Mouse (Mus musculus) adrenal gland, adult (tissue): ENCODE data around the gene Gm17662.

ENCODE experiments used
- DNase-seq, 2 experiments: peaks; one replicate each; pipeline ENCODE4 v3.0.0; 2022 to 2023; ENCODE audit warnings: low spot score in 1 of 2; ENCODE audit not compliant: inconsistent age in 2 of 2

The Gm17662 gene

GRCm38 (mm10) chr4:104857029-104857428 lies at the start of gene Gm17662:
TSS of gene Gm17662 (plus strand) at chr4:104857329.
- DNase-seq, result no peak

- no peak for DNase-seq
Measured at GRCm38 (mm10) chr4:104810710-104811286, 46.3 kb upstream of the Gm17662 start.

GRCm38 (mm10) chr4:104813617-104814016 lies 43.5 kb upstream of the Gm17662 start:
- no peak for DNase-seq

GRCm38 (mm10) chr4:104816519-104817232 lies 40.5 kb upstream of the Gm17662 start:
- DNase-seq, result no peak

GRCm38 (mm10) chr4:104817509-104817908 lies 39.6 kb upstream of the Gm17662 start:
- DNase-seq, result no peak

GRCm38 (mm10) chr4:104818986-104819385 lies 38.1 kb upstream of the Gm17662 start:
- DNase-seq, result peak; percentile 33 to 83

GRCm38 (mm10) chr4:104819891-104820290 lies 37.2 kb upstream of the Gm17662 start:
- DNase-seq, result no peak

GRCm38 (mm10) chr4:104823597-104824101 lies 33.5 kb upstream of the Gm17662 start:
- DNase-seq, result peak; percentile 61 to 89

- no peak for DNase-seq
Measured at GRCm38 (mm10) chr4:104824381-104825077, 32.6 kb upstream of the Gm17662 start.

GRCm38 (mm10) chr4:104828939-104829338 lies 28.2 kb upstream of the Gm17662 start:
- DNase-seq, result no peak

- DNase-seq, result no peak
Measured at GRCm38 (mm10) chr4:104835096-104835495, 22.0 kb upstream of the Gm17662 start.

GRCm38 (mm10) chr4:104838342-104838741 lies 18.8 kb upstream of the Gm17662 start:
- DNase-seq, result no peak

- no peak for DNase-seq
Measured at GRCm38 (mm10) chr4:104842204-104842603, 14.9 kb upstream of the Gm17662 start.

- DNase-seq, result no peak
Measured at GRCm38 (mm10) chr4:104843546-104843945, 13.6 kb upstream of the Gm17662 start.

GRCm38 (mm10) chr4:104855216-104855615 lies 1.9 kb upstream of the Gm17662 start:
- DNase-seq, result no peak

- no peak for DNase-seq
Measured at GRCm38 (mm10) chr4:104857823-104858222, 694 bp downstream of the Gm17662 start.

- no peak for DNase-seq
Measured at GRCm38 (mm10) chr4:104861241-104861640, 4.1 kb downstream of the Gm17662 start.

GRCm38 (mm10) chr4:104864397-104864796 lies 7.3 kb downstream of the Gm17662 start:
- DNase-seq, result no peak

- no peak for DNase-seq
Measured at GRCm38 (mm10) chr4:104869581-104869980, 12.5 kb downstream of the Gm17662 start.

- DNase-seq, result no peak
Measured at GRCm38 (mm10) chr4:104870196-104870595, 13.1 kb downstream of the Gm17662 start.

- no peak for DNase-seq
Measured at GRCm38 (mm10) chr4:104875832-104876231, 18.7 kb downstream of the Gm17662 start.

GRCm38 (mm10) chr4:104876323-104876722 lies 19.2 kb downstream of the Gm17662 start, which contains the start of gene C8a:
TSS of gene C8a (minus strand) at chr4:104876398.
- DNase-seq, result no peak
